Mouse (Mus musculus): ENCODE results near the gene Ttc34. TPM values are rescaled to one million over a fixed set of nuclear protein-coding genes. Genes with fewer than 3 reads are reported as not detected.
A peak's percentile ranks its signal among the peaks of the same experiment; 100 is the strongest.

Gene Ttc34
- polyA plus RNA-seq (2014; fragmentation: Nextera tagmentation; extraction: Ambion mirVana): 0.10 TPM in 1 of 2 replicates, not detected in the other

DNA sequence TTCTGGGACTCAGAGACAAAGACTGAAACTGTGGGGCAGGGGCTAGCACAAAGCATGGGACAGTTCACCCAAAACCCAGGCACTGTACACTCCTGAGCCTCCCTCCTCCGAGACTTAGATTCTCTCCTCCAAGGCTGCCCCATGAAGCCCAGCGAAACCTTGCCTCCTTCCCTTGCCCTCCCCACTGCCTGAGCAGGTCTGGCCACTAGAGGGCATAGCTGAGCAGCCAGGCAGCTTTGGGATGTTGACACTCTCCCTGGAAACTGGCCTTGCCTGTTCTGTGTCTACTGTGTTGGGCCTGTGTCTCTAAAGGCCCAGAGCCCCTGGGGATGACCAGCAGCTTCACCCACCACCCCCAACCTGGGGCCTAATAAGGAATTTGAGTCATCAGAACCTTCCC lies at the start of gene Ttc34:
Ttc34 (plus strand) TSS at position 290 of the 400 bp plus-strand sequence.
- Histone ChIP-seq H3K9ac (ENCODE audit: low read depth, low read length) (no peak within 1 kb of the TSS), H3K4me1 (replicated peaks; ENCODE audit: control insufficient read depth, insufficient read depth, low read length) (no peaks in the 10 kb centered on the region), H3K4me3 (ENCODE audit: low read depth, low read length) (no peak within 1 kb of the TSS), H3K36me3 (ENCODE audit: control insufficient read depth, insufficient read depth, low read length) (no peaks in the 10 kb centered on the region), H3K27me3 (replicated peaks; ENCODE audit: control insufficient read depth, insufficient read depth, low read length) (no peaks in the 10 kb centered on the region), H3K27ac (ENCODE audit: low read depth, low read length) (no peak within 1 kb of the TSS), H3K9me3 (ENCODE audit: control insufficient read depth, low read length) (no peaks in the 10 kb centered on the region), H3K4me2 (no peak within 1 kb of the TSS)
- 41% methylated on average over 2 of the region's 2 CpGs for WGBS
- DNase-seq (ENCODE audit: low spot score) (peak; percentile 47), ATAC-seq (replicated peaks; ENCODE audit: low FRiP score) (no peak)

DNA sequence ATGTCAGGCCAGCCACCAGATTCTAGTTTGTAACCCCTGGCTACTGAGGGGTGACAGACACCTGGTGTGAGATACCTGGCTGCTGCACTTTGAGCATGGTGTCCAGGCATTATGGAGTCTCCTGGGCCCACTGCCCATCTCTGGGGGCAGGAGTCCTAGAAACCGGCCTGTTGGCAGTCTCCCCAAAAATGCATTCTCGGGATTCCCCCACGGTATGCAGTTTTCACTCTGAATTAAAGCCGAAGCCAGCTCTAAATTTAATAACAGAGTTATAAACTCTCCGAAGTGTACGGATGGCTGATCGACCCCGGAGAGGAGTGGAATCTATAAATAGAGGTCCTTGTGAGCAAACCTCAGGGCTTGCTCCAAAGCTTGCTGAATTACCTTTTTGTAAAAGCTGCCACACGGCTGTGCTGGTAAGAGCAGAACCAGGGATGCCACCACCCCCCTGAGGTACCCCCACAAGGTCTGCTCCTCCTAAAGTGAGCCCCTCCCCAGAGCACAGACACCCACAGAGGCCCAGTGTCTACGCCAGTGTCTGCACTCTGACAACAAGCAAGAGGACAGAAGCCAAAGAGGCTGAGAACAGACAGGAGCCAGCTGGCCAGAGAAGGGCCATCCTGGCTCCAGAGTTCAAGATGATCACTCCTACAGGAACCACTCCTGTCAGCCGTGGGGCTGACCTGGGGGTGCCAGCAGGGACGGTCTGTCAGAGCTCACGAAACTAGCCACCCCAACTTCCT lies 49.1 kb upstream of the Ttc34 start:
- H3K4me2 ChIP-seq: no peak overlapping the region
- no peaks in the 10 kb centered on the region for H3K36me3 ChIP-seq (ENCODE audit: control insufficient read depth, insufficient read depth, low read length)
- 69% methylated on average over 13 of the region's 13 CpGs for WGBS
- H3K27me3 ChIP-seq (replicated peaks; ENCODE audit: control insufficient read depth, insufficient read depth, low read length): no peaks in the 10 kb centered on the region; the same call in 1 of the 2 replicates
- ATAC-seq (replicated peaks; ENCODE audit: low FRiP score): no peak
- no peak overlapping the region for H3K4me3 ChIP-seq (ENCODE audit: low read depth, low read length)
- no peak for DNase-seq (ENCODE audit: low spot score)
- no peaks in the 10 kb centered on the region for H3K9me3 ChIP-seq (ENCODE audit: control insufficient read depth, low read length)
- H3K4me1 ChIP-seq (replicated peaks; ENCODE audit: control insufficient read depth, insufficient read depth, low read length): no peaks in the 10 kb centered on the region
- H3K27ac ChIP-seq (ENCODE audit: low read depth, low read length): no peak overlapping the region
- H3K9ac ChIP-seq (ENCODE audit: low read depth, low read length): no peak overlapping the region

DNA sequence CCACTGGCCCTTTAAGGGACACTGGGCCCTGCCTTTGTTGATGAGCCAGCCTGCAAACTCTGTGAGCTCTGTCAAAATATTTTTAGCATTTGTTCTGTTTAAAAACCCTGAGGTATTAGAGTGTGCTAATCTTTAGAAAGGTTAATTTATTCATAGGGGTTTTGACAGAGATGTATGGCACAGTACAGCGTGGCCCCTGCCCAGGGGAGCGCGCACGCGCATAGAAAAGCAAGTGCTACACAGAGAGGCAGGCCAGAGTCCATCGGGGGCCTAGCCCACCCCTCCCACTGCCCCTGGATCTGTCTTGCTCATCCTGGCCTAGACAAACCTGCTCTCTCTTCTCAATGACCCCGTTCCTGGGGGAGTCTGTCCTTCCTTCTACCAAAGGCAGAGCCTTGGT lies 45.4 kb upstream of the Ttc34 start:
- WGBS: 84% methylated on average over 7 of the region's 7 CpGs
- no peaks in the 10 kb centered on the region for H3K4me1 ChIP-seq (replicated peaks; ENCODE audit: control insufficient read depth, insufficient read depth, low read length)
- no peak overlapping the region for H3K4me2 ChIP-seq
- H3K9ac ChIP-seq (ENCODE audit: low read depth, low read length): no peak overlapping the region
- no peaks in the 10 kb centered on the region for H3K36me3 ChIP-seq (ENCODE audit: control insufficient read depth, insufficient read depth, low read length)
- H3K27ac ChIP-seq (ENCODE audit: low read depth, low read length): no peak overlapping the region
- no peak overlapping the region for H3K4me3 ChIP-seq (ENCODE audit: low read depth, low read length)
- ATAC-seq (replicated peaks; ENCODE audit: low FRiP score) (no peak), DNase-seq (ENCODE audit: low spot score) (no peak)
- H3K27me3 ChIP-seq (replicated peaks; ENCODE audit: control insufficient read depth, insufficient read depth, low read length): no peaks in the 10 kb centered on the region; the same call in 1 of the 2 replicates
- no peaks in the 10 kb centered on the region for H3K9me3 ChIP-seq (ENCODE audit: control insufficient read depth, low read length)

DNA sequence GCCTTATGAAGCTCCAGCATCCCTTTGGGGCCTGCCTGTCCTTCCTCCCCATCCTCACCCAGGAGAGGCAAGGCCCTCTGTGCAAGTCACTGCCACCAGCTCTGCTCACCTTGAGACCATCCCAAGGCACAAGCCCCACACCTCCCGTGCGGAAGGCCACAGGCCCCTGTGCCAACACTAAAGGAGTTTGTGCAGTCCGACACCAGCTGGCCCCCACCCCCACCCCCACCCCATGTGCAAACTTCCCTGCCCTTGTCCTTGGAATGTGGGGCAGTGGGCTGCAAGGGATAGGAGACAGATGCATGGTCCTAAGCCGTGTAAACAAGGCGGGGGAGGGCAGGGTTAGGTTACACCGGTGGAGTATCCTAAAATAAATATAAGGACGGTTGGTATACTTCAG lies 43.8 kb upstream of the Ttc34 start:
- no peaks in the 10 kb centered on the region; the same call in 1 of the 2 replicates for H3K27me3 ChIP-seq (replicated peaks; ENCODE audit: control insufficient read depth, insufficient read depth, low read length)
- ATAC-seq (replicated peaks; ENCODE audit: low FRiP score) (no peak), DNase-seq (ENCODE audit: low spot score) (no peak)
- no peaks in the 10 kb centered on the region for H3K9me3 ChIP-seq (ENCODE audit: control insufficient read depth, low read length)
- WGBS: 69% methylated on average over 7 of the region's 7 CpGs
- H3K9ac ChIP-seq (ENCODE audit: low read depth, low read length): no peak overlapping the region
- H3K36me3 ChIP-seq (ENCODE audit: control insufficient read depth, insufficient read depth, low read length): no peaks in the 10 kb centered on the region
- no peaks in the 10 kb centered on the region for H3K4me1 ChIP-seq (replicated peaks; ENCODE audit: control insufficient read depth, insufficient read depth, low read length)
- no peak overlapping the region for H3K4me3 ChIP-seq (ENCODE audit: low read depth, low read length)
- no peak overlapping the region for H3K27ac ChIP-seq (ENCODE audit: low read depth, low read length)
- no peak overlapping the region for H3K4me2 ChIP-seq

DNA sequence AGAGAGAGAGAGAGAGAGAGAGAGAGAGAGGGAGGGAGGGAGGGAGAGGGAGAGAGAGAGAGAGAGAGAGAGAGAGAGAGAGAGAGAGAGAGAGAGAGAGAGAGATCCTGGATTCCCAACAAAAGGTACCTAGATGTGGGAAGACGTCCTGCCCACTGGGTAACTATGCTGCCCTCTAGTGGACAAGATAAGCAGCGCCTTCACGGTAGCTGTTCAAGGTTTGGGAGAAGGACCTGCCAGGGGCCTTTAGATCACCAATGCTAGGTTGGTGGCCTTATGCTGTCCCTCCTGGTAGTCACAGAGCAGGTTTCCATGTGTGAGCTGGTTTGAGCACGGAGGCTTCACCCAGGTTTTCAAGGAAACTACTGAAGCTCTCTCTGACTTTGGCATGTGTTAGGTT lies 39.4 kb upstream of the Ttc34 start:
- H3K9me3 ChIP-seq (ENCODE audit: control insufficient read depth, low read length): no peaks in the 10 kb centered on the region
- 4% methylated on average over 4 of the region's 4 CpGs for WGBS

DNA sequence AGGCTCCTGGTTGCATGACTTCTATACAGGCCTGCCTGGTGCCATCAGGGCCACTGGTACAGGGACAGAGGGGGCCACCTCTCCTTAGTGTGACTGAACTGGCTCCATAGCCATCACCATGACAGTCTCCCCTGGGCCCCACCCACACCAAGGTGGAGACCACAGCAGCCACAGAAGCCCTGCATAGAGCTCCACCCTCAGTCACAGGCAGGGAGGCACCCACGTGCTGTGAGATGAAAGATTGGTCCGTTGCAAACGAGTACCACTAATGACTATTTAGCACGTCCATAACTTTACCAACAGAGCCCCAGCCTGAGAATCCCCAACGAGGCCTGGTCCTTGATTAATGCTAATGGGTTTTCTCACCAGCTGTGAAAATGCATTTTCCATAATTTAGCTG lies 36.7 kb upstream of the Ttc34 start:
- no peak overlapping the region for H3K9ac ChIP-seq (ENCODE audit: low read depth, low read length)
- H3K4me1 ChIP-seq (replicated peaks; ENCODE audit: control insufficient read depth, insufficient read depth, low read length): no peaks in the 10 kb centered on the region
- H3K4me3 ChIP-seq (ENCODE audit: low read depth, low read length): no peak overlapping the region
- ATAC-seq (replicated peaks; ENCODE audit: low FRiP score): no peak
- DNase-seq (ENCODE audit: low spot score): no peak
- 60% methylated on average over 5 of the region's 5 CpGs for WGBS
- H3K27ac ChIP-seq (ENCODE audit: low read depth, low read length): no peak overlapping the region
- no peak overlapping the region for H3K4me2 ChIP-seq
- no peaks in the 10 kb centered on the region for H3K36me3 ChIP-seq (ENCODE audit: control insufficient read depth, insufficient read depth, low read length)
- peaks cover 33% of the 10 kb centered on the region for H3K27me3 ChIP-seq (replicated peaks; ENCODE audit: control insufficient read depth, insufficient read depth, low read length)
- H3K9me3 ChIP-seq (ENCODE audit: control insufficient read depth, low read length): no peaks in the 10 kb centered on the region

More for the DNA sequence above, 39.4 kb upstream of the Ttc34 start:
- ATAC-seq (replicated peaks; ENCODE audit: low FRiP score): no peak
- H3K4me3 ChIP-seq (ENCODE audit: low read depth, low read length): no peak overlapping the region
- H3K9ac ChIP-seq (ENCODE audit: low read depth, low read length): no peak overlapping the region
- no peak overlapping the region for H3K4me2 ChIP-seq
- no peaks in the 10 kb centered on the region for H3K4me1 ChIP-seq (replicated peaks; ENCODE audit: control insufficient read depth, insufficient read depth, low read length)
- no peaks in the 10 kb centered on the region for H3K36me3 ChIP-seq (ENCODE audit: control insufficient read depth, insufficient read depth, low read length)
- DNase-seq (ENCODE audit: low spot score): no peak
- no peak overlapping the region for H3K27ac ChIP-seq (ENCODE audit: low read depth, low read length)
- peaks cover 28% of the 10 kb centered on the region for H3K27me3 ChIP-seq (replicated peaks; ENCODE audit: control insufficient read depth, insufficient read depth, low read length)

DNA sequence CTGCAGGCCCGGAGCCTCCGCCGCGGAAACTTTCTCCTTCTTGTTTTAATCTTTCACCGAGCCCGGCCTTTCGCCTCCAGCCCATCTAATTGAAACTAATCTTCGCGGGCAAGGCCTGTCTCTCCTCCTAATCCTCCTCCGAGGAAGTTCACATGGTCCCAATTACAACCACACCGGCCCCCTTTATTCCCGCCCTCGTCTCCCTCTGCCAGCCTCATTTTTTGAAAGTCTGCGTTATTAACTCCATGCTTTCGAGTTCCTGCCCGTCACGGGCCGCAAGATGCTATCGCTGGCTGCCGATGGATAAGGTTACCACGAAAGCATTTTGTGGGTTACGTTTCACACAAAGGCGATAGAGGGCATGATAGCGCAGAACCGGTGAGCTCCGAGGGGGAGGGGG lies 35.0 kb upstream of the Ttc34 start:
- no peak overlapping the region for H3K4me3 ChIP-seq (ENCODE audit: low read depth, low read length)
- 8% methylated on average over 26 of the region's 26 CpGs for WGBS
- no peaks in the 10 kb centered on the region for H3K9me3 ChIP-seq (ENCODE audit: control insufficient read depth, low read length)
- ATAC-seq (replicated peaks; ENCODE audit: low FRiP score): no peak
- H3K36me3 ChIP-seq (ENCODE audit: control insufficient read depth, insufficient read depth, low read length): no peaks in the 10 kb centered on the region
- DNase-seq (ENCODE audit: low spot score): no peak
- no peak overlapping the region for H3K27ac ChIP-seq (ENCODE audit: low read depth, low read length)
- H3K27me3 ChIP-seq (replicated peaks; ENCODE audit: control insufficient read depth, insufficient read depth, low read length): peaks cover 35% of the 10 kb centered on the region
- no peaks in the 10 kb centered on the region for H3K4me1 ChIP-seq (replicated peaks; ENCODE audit: control insufficient read depth, insufficient read depth, low read length)
- peak overlapping the region; percentile 19 for H3K4me2 ChIP-seq
- H3K9ac ChIP-seq (ENCODE audit: low read depth, low read length): no peak overlapping the region

DNA sequence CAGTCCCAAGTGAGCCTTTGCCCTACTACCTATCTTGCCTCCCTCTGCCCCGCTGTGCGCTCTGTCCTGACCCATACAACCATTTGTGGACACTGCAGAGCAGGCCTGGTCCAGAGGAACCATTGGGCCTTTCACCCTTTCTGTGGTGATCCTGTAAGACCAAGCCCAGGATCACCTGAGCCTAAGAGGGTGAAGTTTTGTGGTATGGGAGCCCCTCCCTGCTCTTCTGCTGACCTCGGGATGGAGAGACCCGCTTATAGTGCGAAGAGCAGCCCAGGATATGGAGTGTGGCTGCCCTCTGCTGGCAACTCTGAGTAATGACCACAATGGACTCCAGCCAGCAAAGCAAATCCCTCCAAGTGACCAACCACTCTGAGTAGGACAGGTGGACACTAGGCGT lies 11.6 kb upstream of the Ttc34 start:
- H3K4me2 ChIP-seq: no peak overlapping the region
- no peaks in the 10 kb centered on the region for H3K9me3 ChIP-seq (ENCODE audit: control insufficient read depth, low read length)
- no peak overlapping the region for H3K27ac ChIP-seq (ENCODE audit: low read depth, low read length)
- H3K4me1 ChIP-seq (replicated peaks; ENCODE audit: control insufficient read depth, insufficient read depth, low read length): no peaks in the 10 kb centered on the region
- H3K9ac ChIP-seq (ENCODE audit: low read depth, low read length): no peak overlapping the region
- DNase-seq (ENCODE audit: low spot score): peak; percentile 39
- no peaks in the 10 kb centered on the region for H3K27me3 ChIP-seq (replicated peaks; ENCODE audit: control insufficient read depth, insufficient read depth, low read length)
- ATAC-seq (replicated peaks; ENCODE audit: low FRiP score): no peak; the same call in 1 of the 2 replicates
- H3K4me3 ChIP-seq (ENCODE audit: low read depth, low read length): no peak overlapping the region
- 34% methylated on average over 6 of the region's 6 CpGs for WGBS
- no peaks in the 10 kb centered on the region for H3K36me3 ChIP-seq (ENCODE audit: control insufficient read depth, insufficient read depth, low read length)

DNA sequence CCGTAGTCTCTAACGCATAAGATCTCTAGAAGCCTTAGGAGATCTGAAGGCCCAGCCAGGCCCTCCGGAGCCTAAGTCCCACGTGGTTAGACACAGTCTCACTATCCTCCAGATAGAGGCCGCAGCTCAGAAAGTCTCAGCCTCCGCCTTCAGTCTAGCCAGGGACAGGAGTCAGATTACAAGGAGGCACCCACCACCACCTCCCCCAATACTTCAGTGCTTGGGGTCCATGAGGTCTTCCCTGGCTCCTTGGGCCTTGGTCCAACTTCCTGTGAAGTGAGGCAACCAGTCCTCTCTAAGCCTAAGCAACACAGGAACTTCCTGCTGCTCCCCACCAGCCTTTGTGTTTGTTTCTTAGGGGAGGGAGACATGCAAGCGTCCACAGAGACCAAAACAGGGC lies 11.0 kb upstream of the Ttc34 start:
- no peak overlapping the region for H3K4me3 ChIP-seq (ENCODE audit: low read depth, low read length)
- H3K27ac ChIP-seq (ENCODE audit: low read depth, low read length): no peak overlapping the region
- no peak overlapping the region for H3K4me2 ChIP-seq
- no peaks in the 10 kb centered on the region for H3K36me3 ChIP-seq (ENCODE audit: control insufficient read depth, insufficient read depth, low read length)
- ATAC-seq (replicated peaks; ENCODE audit: low FRiP score) (no peak), DNase-seq (ENCODE audit: low spot score) (no peak)
- no peak overlapping the region for H3K9ac ChIP-seq (ENCODE audit: low read depth, low read length)
- no peaks in the 10 kb centered on the region for H3K27me3 ChIP-seq (replicated peaks; ENCODE audit: control insufficient read depth, insufficient read depth, low read length)
- no peaks in the 10 kb centered on the region for H3K9me3 ChIP-seq (ENCODE audit: control insufficient read depth, low read length)
- WGBS: 51% methylated on average over 7 of the region's 7 CpGs
- no peaks in the 10 kb centered on the region for H3K4me1 ChIP-seq (replicated peaks; ENCODE audit: control insufficient read depth, insufficient read depth, low read length)

All from liver, embryonic 11.5 days (tissue).